Mouse (Mus musculus): Measurements from ENCODE around the gene Slc2a2. TPM values are rescaled to one million over a fixed set of nuclear protein-coding genes. Genes with fewer than 3 reads are reported as not detected.

The Slc2a2 gene
- polyA plus RNA-seq, 1 experiment = not detected

DNA sequence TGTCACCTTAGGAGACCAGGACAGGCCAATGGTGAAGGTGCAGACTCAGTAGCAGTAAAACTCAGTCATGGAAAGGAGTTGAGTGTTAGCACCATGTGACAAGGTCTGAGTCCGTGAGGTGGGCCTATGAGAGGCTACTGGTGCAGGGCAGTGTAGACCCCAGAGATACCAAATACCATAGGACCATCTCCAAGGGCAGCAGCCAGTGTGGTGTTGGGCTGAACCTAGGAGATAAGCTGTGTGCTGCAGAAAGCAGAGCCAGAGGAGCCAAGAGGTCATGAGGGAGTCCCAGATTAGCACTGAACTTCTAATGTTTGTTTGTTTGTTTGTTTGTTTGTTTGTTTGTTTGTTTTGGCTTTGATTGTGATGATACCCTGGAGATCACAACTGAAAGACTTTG, 78.8 kb downstream of the Slc2a2 start:
- 89% methylated on average over 1 of the region's 1 CpGs for WGBS
- no peak for TF ChIP-seq POLR2A (IDR thresholded peaks at IDR 0.05; ENCODE audit: insufficient read depth, low read depth, low read length)
- no peak for TF ChIP-seq CTCF (IDR thresholded peaks at IDR 0.05; ENCODE audit: insufficient read depth, low read depth, low read length)
- Histone ChIP-seq H3K4me3 (ENCODE audit: insufficient read depth, low read depth, low read length) (no peak overlapping the region), H3K4me1 (ENCODE audit: control insufficient read depth, insufficient read depth, low read length) (peaks cover 5% of the 10 kb centered on the region), H3K27ac (ENCODE audit: insufficient read depth, low read depth, low read length) (no peak overlapping the region)

DNA sequence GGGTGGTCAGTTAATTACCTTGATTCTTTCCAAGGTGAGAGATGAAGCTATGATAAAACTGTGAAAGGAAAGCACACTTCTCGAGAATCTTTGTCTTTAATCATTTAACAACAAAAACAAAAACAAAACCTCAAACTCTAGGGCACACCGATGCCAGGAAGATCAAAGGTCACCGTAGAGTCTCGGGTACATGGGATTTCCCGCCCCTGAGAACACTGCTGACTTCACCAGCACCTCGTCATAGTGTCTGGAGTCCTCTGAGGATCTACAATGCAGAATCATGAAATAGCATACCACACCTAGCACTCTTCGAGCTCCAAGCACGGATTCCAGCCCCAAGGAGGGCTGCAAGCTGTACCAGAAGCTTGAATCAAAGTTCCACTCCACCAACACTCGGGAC, 82.8 kb downstream of the Slc2a2 start:
- no peak for TF ChIP-seq POLR2A (IDR thresholded peaks at IDR 0.05; ENCODE audit: insufficient read depth, low read depth, low read length)
- TF ChIP-seq CTCF (IDR thresholded peaks at IDR 0.05; ENCODE audit: insufficient read depth, low read depth, low read length) = no peak
- Histone ChIP-seq H3K4me3 (ENCODE audit: insufficient read depth, low read depth, low read length) (peak overlapping the region; percentile 60), H3K27ac (ENCODE audit: insufficient read depth, low read depth, low read length) (no peak overlapping the region), H3K4me1 (ENCODE audit: control insufficient read depth, insufficient read depth, low read length) (peaks cover 11% of the 10 kb centered on the region)
- 74% methylated on average over 9 of the region's 9 CpGs for WGBS

Other genes starting within 250 kb of the Slc2a2 start
- not detected in 2 replicates for gene Eif5a2, start 83.4 kb downstream of the Slc2a2 start, polyA plus RNA-seq (2012; ENCODE audit: insufficient read depth, insufficient read length, low replicate concordance, missing spikeins)
- gene Rpl22l1, start 107.5 kb downstream of the Slc2a2 start, polyA plus RNA-seq (2012; ENCODE audit: insufficient read depth, insufficient read length, low replicate concordance, missing spikeins) = not detected in 2 replicates
- not detected in 2 replicates for gene Gm1527, start 194.7 kb downstream of the Slc2a2 start, polyA plus RNA-seq (2012; ENCODE audit: insufficient read depth, insufficient read length, low replicate concordance, missing spikeins)

Measured in olfactory bulb, adult 2 months (tissue).